Mouse (Mus musculus) G1E (cell line): ENCODE data around the gene Mrpl54.

Source experiments
- CTCF ChIP-seq: IDR thresholded peaks from 2 replicates; pipeline ENCODE4 v1.5.1; 2012; ENCODE audit warnings: low read depth, low read length, inconsistent platforms, mixed read lengths
- GATA1 ChIP-seq: IDR thresholded peaks from 2 replicates; pipeline ENCODE4 v1.6.1; 2012; ENCODE audit warnings: borderline replicate concordance, low read length, inconsistent platforms, mixed read lengths

GRCm38 (mm10) chr10:81299585-81300351 is 33.0 kb upstream of the Mrpl54 start:
- TF ChIP-seq GATA1: no peak
- TF ChIP-seq CTCF: no peak
